Mouse (Mus musculus) layer of hippocampus, adult 9-10 months (tissue): ENCODE data around the gene Vmn1r223.
"Not testable (repeated sequence)": the region's sequence is repeated elsewhere in the genome, so short reads cannot be mapped to it uniquely, and the experiment has no call there.

Experiments
- DNase-seq: peaks from one replicate; pipeline ENCODE4 v3.0.0; 2022; ENCODE audit warnings: low spot score

Vmn1r223 gene

GRCm38 (mm10) chr13:23246834-23247233 lies at the start of gene Vmn1r223:
Vmn1r223 (plus strand) TSS chr13:23247134.
- DNase-seq, result not testable (repeated sequence)

GRCm38 (mm10) chr13:23203885-23204284 lies 43.0 kb upstream of the Vmn1r223 start:
- not testable (repeated sequence) for DNase-seq

GRCm38 (mm10) chr13:23213827-23214226 lies 33.1 kb upstream of the Vmn1r223 start, which contains the start of gene Vmn1r221:
Vmn1r221 (plus strand) TSS chr13:23214127.
- DNase-seq, result not testable (repeated sequence)

- DNase-seq, result not testable (repeated sequence)
These were observed 11.1 kb upstream of the Vmn1r223 start, which contains the start of gene Vmn1r222 for GRCm38 (mm10) chr13:23235847-23236246. Vmn1r222 (minus strand) TSS chr13:23235947.

GRCm38 (mm10) chr13:23258546-23259048 lies 11.7 kb downstream of the Vmn1r223 start:
- no peak for DNase-seq

- DNase-seq, result not testable (repeated sequence)
These were observed 21.7 kb downstream of the Vmn1r223 start for GRCm38 (mm10) chr13:23268606-23269005.

GRCm38 (mm10) chr13:23269127-23269526 lies 22.2 kb downstream of the Vmn1r223 start:
- not testable (repeated sequence) for DNase-seq

- DNase-seq, result no peak
These were observed 22.7 kb downstream of the Vmn1r223 start for GRCm38 (mm10) chr13:23269681-23270080.

GRCm38 (mm10) chr13:23270321-23271101 lies 23.6 kb downstream of the Vmn1r223 start:
- peak; percentile 24 for DNase-seq

GRCm38 (mm10) chr13:23279576-23279975 lies 32.6 kb downstream of the Vmn1r223 start:
- DNase-seq, result no peak

- DNase-seq, result no peak
These were observed 33.1 kb downstream of the Vmn1r223 start for GRCm38 (mm10) chr13:23279992-23280391.

- DNase-seq, result no peak
These were observed 38.4 kb downstream of the Vmn1r223 start for GRCm38 (mm10) chr13:23285191-23285920.

GRCm38 (mm10) chr13:23285921-23286720 lies 39.2 kb downstream of the Vmn1r223 start:
- no peak for DNase-seq

- no peak for DNase-seq
These were observed 39.9 kb downstream of the Vmn1r223 start for GRCm38 (mm10) chr13:23286721-23287362.

GRCm38 (mm10) chr13:23297737-23298136 lies 50.8 kb downstream of the Vmn1r223 start:
- no peak for DNase-seq

- no peak for DNase-seq
These were observed 51.7 kb downstream of the Vmn1r223 start for GRCm38 (mm10) chr13:23298445-23299232.

GRCm38 (mm10) chr13:23299276-23299998 lies 52.5 kb downstream of the Vmn1r223 start:
- DNase-seq, result no peak

GRCm38 (mm10) chr13:23299999-23300341 lies 53.0 kb downstream of the Vmn1r223 start:
- DNase-seq, result peak; percentile 56
